Mouse (Mus musculus): ENCODE results near the gene Psmb10.

- TF ChIP-seq POLR2A (IDR thresholded peaks at IDR 0.05; ENCODE audit: low read depth, low read length) (no peak), CHD1 (IDR thresholded peaks at IDR 0.05; ENCODE audit: low read depth, low read length) (no peak), CTCF (conservative IDR thresholded peaks at IDR 0.05 in 1 of 2, IDR thresholded peaks at IDR 0.05 in 1 of 2; ENCODE audit: low read depth in 2 of 2, low read length in 2 of 2) (no peak), KAT2A (IDR thresholded peaks at IDR 0.05; ENCODE audit: insufficient replicate concordance, low read length) (no peak), USF1 (IDR thresholded peaks at IDR 0.05; ENCODE audit: low read depth, low read length) (no peak), TCF12 (IDR thresholded peaks at IDR 0.05; ENCODE audit: low read depth, low read length) (no peak), MXI1 (IDR thresholded peaks at IDR 0.05; ENCODE audit: low read depth, low read length) (no peak)
Observed at GRCm38 (mm10) chr8:105965266-105965904, 27.1 kb upstream of the Psmb10 start.
